Mouse (Mus musculus) myocyte (in vitro differentiated cells): ENCODE data around the gene Rnf181. TPM values are rescaled to one million over a fixed set of nuclear protein-coding genes. Genes with fewer than 3 reads are reported as not detected.

Source experiments
- H3K27me3 ChIP-seq: one replicate; pipeline ENCODE4 v1.6.1; 2011; ENCODE audit not compliant: control insufficient read depth, insufficient read depth, insufficient read length
- H3K36me3 ChIP-seq: one replicate; pipeline ENCODE4 v1.6.1; 2011; ENCODE audit not compliant: control insufficient read depth, insufficient read depth
- H3K4me2 ChIP-seq: one replicate; pipeline ENCODE4 v1.6.1; 2011; ENCODE audit warnings: low read depth, control low read depth
- H3K4me3 ChIP-seq: one replicate; pipeline ENCODE4 v1.5.1; 2011; ENCODE audit warnings: mild to moderate bottlenecking, control low read depth, moderate library complexity
- H3K79me2 ChIP-seq: one replicate; pipeline ENCODE4 v1.6.1; 2011; ENCODE audit not compliant: control insufficient read depth, insufficient read depth
- H3ac ChIP-seq: one replicate; pipeline ENCODE4 v1.6.1; 2011; ENCODE audit not compliant: control insufficient read depth, insufficient read length
- CEBPB ChIP-seq: IDR thresholded peaks from 2 replicates; pipeline ENCODE4 v1.6.1; 2011; ENCODE audit warnings: mild to moderate bottlenecking, moderate library complexity; ENCODE audit not compliant: poor library complexity, insufficient read depth, severe bottlenecking
- E2F4 ChIP-seq: IDR thresholded peaks from one replicate; pipeline ENCODE4 v1.6.1; 2011; ENCODE audit warnings: mild to moderate bottlenecking, control low read depth, moderate library complexity; ENCODE audit not compliant: insufficient read depth
- MAX ChIP-seq: IDR thresholded peaks from one replicate; pipeline ENCODE4 v1.6.1; 2011; ENCODE audit warnings: low read depth, mild to moderate bottlenecking, control low read depth
- MYOD1 ChIP-seq, 3 experiments: IDR thresholded peaks; one replicate each; pipeline ENCODE4 v1.6.1; 2011; ENCODE audit warnings: control low read depth in 2 of 3, low read depth in 2 of 3, mild to moderate bottlenecking in 2 of 3, moderate library complexity in 1 of 3; ENCODE audit not compliant: insufficient read length in 2 of 3, control insufficient read depth in 1 of 3
- MYOG ChIP-seq, 3 experiments: IDR thresholded peaks; one replicate each; pipeline ENCODE4 v1.6.1; 2011; ENCODE audit warnings: control low read depth in 2 of 3, low read depth in 2 of 3, mild to moderate bottlenecking in 2 of 3; ENCODE audit not compliant: insufficient read length in 2 of 3, control insufficient read depth in 1 of 3, insufficient read depth in 1 of 3
- POLR2A ChIP-seq: IDR thresholded peaks from one replicate; pipeline ENCODE4 v1.6.1; 2011; ENCODE audit warnings: low read depth, mild to moderate bottlenecking, control low read depth, moderate library complexity; ENCODE audit not compliant: insufficient read length
- POLR2AphosphoS2 ChIP-seq: IDR thresholded peaks from one replicate; pipeline ENCODE4 v1.6.1; 2011; ENCODE audit warnings: low read depth, control low read depth; ENCODE audit not compliant: insufficient read length
- REST ChIP-seq: IDR thresholded peaks from one replicate; pipeline ENCODE4 v1.6.1; 2011; ENCODE audit warnings: mild to moderate bottlenecking, control low read depth, moderate library complexity; ENCODE audit not compliant: insufficient read depth, insufficient read length
- SRF ChIP-seq: IDR thresholded peaks from one replicate; pipeline ENCODE4 v1.6.1; 2011; ENCODE audit warnings: low read depth; ENCODE audit not compliant: control insufficient read depth, insufficient read length
- TCF12 ChIP-seq: IDR thresholded peaks from one replicate; pipeline ENCODE4 v1.6.1; 2011; ENCODE audit warnings: mild to moderate bottlenecking, control low read depth; ENCODE audit not compliant: poor library complexity, insufficient read depth, severe bottlenecking
- TCF3 ChIP-seq: IDR thresholded peaks from one replicate; pipeline ENCODE4 v1.6.1; 2011; ENCODE audit warnings: low read depth, control low read depth; ENCODE audit not compliant: insufficient read length
- USF1 ChIP-seq: IDR thresholded peaks from one replicate; pipeline ENCODE4 v1.6.1; 2011; ENCODE audit warnings: low read depth, mild to moderate bottlenecking, control low read depth, moderate library complexity
- polyA plus RNA-seq: library from polyadenylated mRNA; unstranded; fragments of >200 nt; fragmentation: generic; extraction: Trizol; gene quantifications from one replicate; pipeline ENCODE4 v1.2.1, GENCODE M21; 2012; ENCODE audit warnings: missing spikeins

Gene Rnf181
- polyA plus RNA-seq, 1 experiment: 169 TPM

DNA sequence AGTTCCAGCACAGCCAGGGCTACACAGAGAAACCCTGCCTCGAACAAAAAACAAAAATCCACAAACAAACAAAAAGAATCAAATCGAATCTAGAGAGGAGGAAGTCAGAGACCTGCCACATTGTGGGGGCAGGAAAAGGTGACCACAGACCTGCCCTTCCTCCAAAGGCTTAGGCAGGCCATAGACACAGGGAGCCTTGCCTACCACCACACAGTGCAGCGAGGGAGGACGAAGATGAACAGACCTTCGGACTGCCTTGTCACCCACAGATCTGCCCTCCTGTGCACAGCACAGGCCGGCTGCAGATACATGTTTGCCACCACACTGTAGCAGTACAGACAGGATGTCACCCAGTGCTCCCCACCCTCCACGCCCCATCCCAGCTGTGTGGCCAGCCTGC, 43.8 kb upstream of the Rnf181 start:
- H3K27me3 ChIP-seq: no peaks in the 10 kb centered on the region
- no peak overlapping the region for H3K4me3 ChIP-seq
- no peak overlapping the region for H3K4me2 ChIP-seq
- no peak for TF ChIP-seq E2F4
- TF ChIP-seq MYOG (IDR thresholded peaks at IDR 0.05; ENCODE audit: control insufficient read depth in 1 of 3, insufficient read depth in 1 of 3, insufficient read length in 2 of 3, low read depth in 2 of 3): peak in 1 of 3 experiments; percentile 19
- no peaks in the 10 kb centered on the region for H3K36me3 ChIP-seq
- H3ac ChIP-seq: no peak overlapping the region
- H3K79me2 ChIP-seq: peaks cover 10% of the 10 kb centered on the region

DNA sequence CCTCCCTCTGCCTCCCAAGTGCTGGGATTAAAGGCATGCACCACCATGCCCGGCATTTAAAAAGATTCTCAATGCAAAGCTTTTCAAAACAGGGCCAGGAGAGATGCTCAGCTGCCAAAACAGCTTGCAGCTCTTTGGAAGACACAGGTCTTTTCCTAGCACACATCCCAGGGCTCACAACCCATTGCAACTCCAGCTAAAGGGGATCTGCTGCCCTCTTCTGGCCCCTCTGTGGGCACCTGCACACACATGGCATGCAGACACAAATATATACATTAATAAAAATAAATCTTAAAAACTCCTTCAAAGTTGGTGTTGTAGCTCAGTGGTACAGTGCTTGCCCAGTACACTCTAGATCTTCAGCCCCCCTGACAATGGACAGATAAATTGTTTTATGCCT, 43.2 kb upstream of the Rnf181 start:
- H3K4me2 ChIP-seq: no peak overlapping the region
- no peak for TF ChIP-seq CEBPB
- TF ChIP-seq MYOD1 (IDR thresholded peaks at IDR 0.05; ENCODE audit: control insufficient read depth in 1 of 3, insufficient read length in 2 of 3, low read depth in 2 of 3): no peak
- TF ChIP-seq TCF12: no peak
- no peak for TF ChIP-seq USF1
- TF ChIP-seq TCF3: no peak
- no peak for TF ChIP-seq E2F4
- TF ChIP-seq POLR2A: no peak
- no peak for TF ChIP-seq POLR2AphosphoS2
- no peak for TF ChIP-seq REST
- TF ChIP-seq SRF: no peak
- no peak overlapping the region for H3ac ChIP-seq

DNA sequence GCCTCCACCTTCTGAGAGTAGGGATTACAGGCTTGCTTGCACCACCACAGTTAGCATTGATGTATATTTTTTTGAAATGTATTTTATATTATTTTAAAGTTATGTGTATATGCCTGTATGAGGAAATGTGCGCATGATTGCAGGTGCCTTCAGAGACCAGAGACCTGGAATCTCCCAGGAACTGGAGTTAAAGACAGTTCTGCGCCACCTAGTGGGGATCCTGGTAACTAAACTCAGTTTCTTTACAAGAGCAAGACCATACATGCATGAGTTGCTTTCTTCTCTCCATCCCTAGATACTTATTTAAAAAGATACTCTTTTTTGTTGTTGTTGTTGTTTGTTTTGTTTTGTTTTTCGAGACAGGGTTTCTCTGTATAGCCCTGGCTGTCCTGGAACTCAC, 42.8 kb upstream of the Rnf181 start:
- Histone ChIP-seq H3ac (no peak overlapping the region), H3K4me3 (no peak overlapping the region), H3K79me2 (peaks cover under 1% of the 10 kb centered on the region), H3K27me3 (no peaks in the 10 kb centered on the region), H3K4me2 (no peak overlapping the region), H3K36me3 (no peaks in the 10 kb centered on the region)
- TF ChIP-seq REST (no peak), TCF12 (no peak)

More for the DNA sequence above, 43.2 kb upstream of the Rnf181 start:
- Histone ChIP-seq H3K27me3 (no peaks in the 10 kb centered on the region), H3K4me3 (no peak overlapping the region), H3K36me3 (no peaks in the 10 kb centered on the region), H3K79me2 (peaks cover 5% of the 10 kb centered on the region)

DNA sequence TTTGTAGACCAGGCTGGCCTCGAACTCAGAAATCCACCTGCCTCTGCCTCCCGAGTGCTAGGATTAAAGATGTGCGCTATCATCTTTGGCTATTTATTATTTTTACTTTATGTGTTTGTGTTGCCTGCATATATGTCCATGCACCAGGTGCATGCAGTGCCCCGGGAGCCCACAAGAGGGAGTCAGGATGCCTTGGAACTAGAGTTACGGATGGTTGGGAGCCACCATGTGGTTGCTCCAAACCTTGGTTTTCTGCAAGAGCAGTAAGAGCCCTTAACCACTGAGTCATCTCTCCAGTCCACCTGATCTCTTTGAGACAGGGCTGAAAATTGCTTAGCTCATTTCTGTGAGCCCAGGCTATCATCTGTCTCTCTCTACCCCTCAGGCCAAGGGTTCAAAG, 40.4 kb upstream of the Rnf181 start:
- Histone ChIP-seq H3K4me3 (no peak overlapping the region), H3K27me3 (no peaks in the 10 kb centered on the region), H3ac (no peak overlapping the region), H3K79me2 (no peaks in the 10 kb centered on the region), H3K4me2 (no peak overlapping the region), H3K36me3 (no peaks in the 10 kb centered on the region)
- peak in 1 of 3 experiments; percentile 18 for TF ChIP-seq MYOG (IDR thresholded peaks at IDR 0.05; ENCODE audit: control insufficient read depth in 1 of 3, insufficient read depth in 1 of 3, insufficient read length in 2 of 3, low read depth in 2 of 3)
- no peak for TF ChIP-seq SRF

DNA sequence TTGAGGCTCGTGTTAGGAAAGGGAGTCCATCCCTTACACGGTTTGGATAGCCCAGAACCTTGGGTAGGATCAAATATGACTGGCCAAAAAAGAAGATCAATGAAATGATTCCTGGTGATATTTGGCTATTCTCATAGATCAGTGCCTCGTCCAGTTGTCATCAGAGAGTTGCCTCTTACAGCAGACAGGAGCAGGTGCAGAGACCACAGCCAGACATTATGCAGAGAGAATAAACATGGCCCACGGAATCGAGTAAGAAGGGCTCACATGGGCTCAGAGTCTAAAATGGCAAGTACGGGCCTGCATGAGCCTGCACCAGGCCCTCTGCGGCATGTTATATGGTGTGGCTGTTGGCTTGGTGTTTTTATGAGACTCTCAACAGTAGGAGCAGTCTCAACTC, 38.6 kb upstream of the Rnf181 start:
- H3K79me2 ChIP-seq: no peaks in the 10 kb centered on the region
- TF ChIP-seq MYOD1 (IDR thresholded peaks at IDR 0.05; ENCODE audit: control insufficient read depth in 1 of 3, insufficient read length in 2 of 3, low read depth in 2 of 3) (peak; percentile 69 to 88 (median 84)), POLR2A (no peak), POLR2AphosphoS2 (no peak), MYOG (IDR thresholded peaks at IDR 0.05; ENCODE audit: control insufficient read depth in 1 of 3, insufficient read depth in 1 of 3, insufficient read length in 2 of 3, low read depth in 2 of 3) (peak in 2 of 3 experiments; percentile 37 to 55)
- H3K27me3 ChIP-seq: no peaks in the 10 kb centered on the region
- no peak overlapping the region for H3K4me2 ChIP-seq
- no peaks in the 10 kb centered on the region for H3K36me3 ChIP-seq
- H3ac ChIP-seq: no peak overlapping the region
- H3K4me3 ChIP-seq: no peak overlapping the region

DNA sequence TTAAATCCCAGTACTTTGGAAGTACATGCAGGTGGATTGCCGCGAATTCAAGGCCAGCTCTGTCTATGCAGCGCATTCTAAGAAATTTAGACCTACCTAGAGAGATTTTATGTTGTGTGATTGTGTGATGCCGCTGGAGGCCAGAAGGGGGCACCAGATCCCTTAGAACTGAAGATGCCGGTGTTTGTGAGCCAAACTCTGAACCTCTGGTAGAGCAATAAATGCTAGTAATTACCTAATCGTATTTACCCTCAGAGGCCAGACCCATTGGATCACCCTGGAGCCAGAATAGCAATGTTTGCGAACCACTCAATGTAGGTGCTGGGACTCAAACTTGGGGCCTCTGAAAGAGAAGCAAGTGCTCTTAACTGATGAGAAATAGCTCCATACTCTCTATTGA, 35.1 kb upstream of the Rnf181 start:
- TF ChIP-seq TCF12 (no peak), SRF (no peak), TCF3 (no peak), MAX (no peak), MYOG (IDR thresholded peaks at IDR 0.05; ENCODE audit: control insufficient read depth in 1 of 3, insufficient read depth in 1 of 3, insufficient read length in 2 of 3, low read depth in 2 of 3) (no peak), POLR2AphosphoS2 (no peak), MYOD1 (IDR thresholded peaks at IDR 0.05; ENCODE audit: control insufficient read depth in 1 of 3, insufficient read length in 2 of 3, low read depth in 2 of 3) (no peak), USF1 (no peak), REST (no peak), POLR2A (no peak), E2F4 (no peak), CEBPB (no peak)
- Histone ChIP-seq H3K4me2 (no peak overlapping the region), H3K27me3 (no peaks in the 10 kb centered on the region), H3K4me3 (no peak overlapping the region), H3ac (no peak overlapping the region), H3K36me3 (no peaks in the 10 kb centered on the region), H3K79me2 (no peaks in the 10 kb centered on the region)
